Mouse (Mus musculus): ENCODE results near the gene Gm49336.
A peak's percentile ranks its signal among the peaks of the same experiment; 100 is the strongest.

Gm49336 gene

DNA sequence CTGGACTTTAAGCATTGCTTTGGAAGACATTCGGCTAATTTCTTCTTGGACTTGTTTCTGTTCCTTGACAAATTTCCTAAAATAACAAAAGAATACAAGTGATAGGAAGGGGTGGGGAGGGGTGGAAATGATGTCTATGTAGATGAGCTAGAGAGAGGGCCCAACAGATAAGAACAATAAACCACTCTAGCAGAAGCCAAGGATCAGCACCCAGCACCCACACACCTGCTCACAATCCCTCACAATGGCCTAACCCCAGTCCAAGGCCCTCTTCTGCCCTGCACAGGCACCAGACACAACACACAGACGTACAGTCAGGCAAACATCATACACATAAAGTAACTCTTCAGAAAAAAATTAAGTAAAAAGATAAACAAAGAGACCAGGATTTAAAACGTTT, 12.8 kb downstream of the Gm49336 start:
- no peak for DNase-seq (ENCODE audit: low read depth, low spot score)

- DNase-seq (ENCODE audit: low read depth, low spot score) = peak; percentile 55
These were observed 31.4 kb downstream of the Gm49336 start for GRCm38 (mm10) chr14:60219886-60220285.

- no peak for DNase-seq (ENCODE audit: low read depth, low spot score)
These were observed 33.7 kb downstream of the Gm49336 start for GRCm38 (mm10) chr14:60217616-60218015.

DNA sequence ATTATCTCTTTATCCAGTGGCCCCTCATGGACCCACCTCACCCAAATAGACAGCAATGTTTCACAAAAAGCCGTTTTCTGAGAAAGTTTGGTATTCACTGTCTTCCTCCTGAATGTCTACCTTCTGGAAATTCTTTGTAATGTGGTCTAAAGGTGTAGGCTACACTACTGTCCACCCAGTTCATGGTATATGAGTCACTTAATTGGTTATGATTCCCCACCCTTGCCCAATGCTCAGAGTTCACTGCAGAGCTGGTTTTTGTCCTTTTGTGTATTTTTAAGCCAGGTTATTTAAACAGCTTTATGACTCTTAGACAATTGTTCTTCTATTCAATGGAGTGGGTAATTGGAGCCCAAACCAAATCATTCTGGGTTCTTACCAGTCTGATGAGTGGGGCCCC, 35.2 kb downstream of the Gm49336 start:
- no peak for DNase-seq (ENCODE audit: low read depth, low spot score)

DNA sequence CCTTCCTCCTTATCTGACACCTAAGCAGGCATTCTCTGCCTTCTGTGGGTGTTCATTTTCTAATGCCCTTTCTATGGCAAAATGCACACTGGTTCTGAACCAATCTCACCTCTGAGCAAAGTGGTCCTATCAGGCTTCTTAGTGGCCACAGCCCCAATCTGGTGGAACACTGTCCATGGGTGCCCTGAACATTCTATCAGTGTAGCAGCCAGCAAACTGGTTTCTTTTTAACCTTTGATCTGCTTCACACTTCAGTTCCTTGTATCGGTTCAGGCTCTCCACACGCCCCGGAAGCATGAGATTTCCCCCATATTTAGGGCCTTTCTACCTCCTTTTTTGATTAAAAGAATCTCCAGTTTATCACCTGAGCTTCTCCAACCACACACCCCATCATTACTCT, 36.3 kb downstream of the Gm49336 start:
- DNase-seq (ENCODE audit: low read depth, low spot score) = no peak

GRCm38 (mm10) chr14:60214040-60214439, 37.3 kb downstream of the Gm49336 start:
- no peak for DNase-seq (ENCODE audit: low read depth, low spot score)

GRCm38 (mm10) chr14:60209166-60209565, 42.1 kb downstream of the Gm49336 start:
- no peak for DNase-seq (ENCODE audit: low read depth, low spot score)

DNA sequence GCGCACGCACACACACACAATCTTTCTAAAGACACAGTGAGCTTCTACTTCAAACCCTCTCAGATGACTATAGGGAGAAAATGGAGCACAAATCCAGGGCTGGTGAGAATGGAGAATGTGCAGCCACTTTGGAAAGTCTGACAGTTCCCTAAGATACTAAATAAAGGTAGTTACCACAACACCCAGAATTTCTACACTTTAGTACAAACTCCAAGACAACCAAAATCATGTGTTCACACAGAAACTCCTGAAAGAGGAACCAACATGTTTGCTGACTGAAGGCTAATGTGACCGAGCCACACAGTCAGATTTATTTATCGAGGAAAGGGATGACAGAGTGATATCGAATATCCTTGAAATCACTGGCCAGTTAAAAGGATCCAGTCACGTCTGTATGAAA, 46.3 kb downstream of the Gm49336 start:
- DNase-seq (ENCODE audit: low read depth, low spot score) = no peak

DNA sequence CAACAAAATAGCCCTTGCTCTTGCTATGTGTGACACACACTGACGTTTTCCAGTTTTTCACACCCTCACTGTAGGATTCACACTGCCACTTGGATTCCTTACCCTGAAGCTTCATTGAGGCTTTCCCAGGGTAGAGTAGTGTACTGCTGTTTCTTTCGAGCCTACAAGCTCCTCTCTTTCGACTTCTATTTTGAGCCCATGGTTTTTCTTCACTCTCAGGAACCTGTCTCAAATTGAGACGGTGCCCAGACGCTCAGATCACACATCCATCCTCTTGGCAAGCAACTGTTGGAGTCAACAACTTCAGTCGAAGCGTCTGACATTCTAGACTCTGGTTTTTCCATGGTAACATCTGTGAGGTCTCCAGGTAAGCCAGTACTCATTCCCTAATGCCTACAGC, 54.4 kb downstream of the Gm49336 start, which contains the start of gene Atp8a2:
Gene Atp8a2 (minus strand): TSS at position 296 of the 400 bp plus-strand sequence.
- no peak for DNase-seq (ENCODE audit: low read depth, low spot score)

DNA sequence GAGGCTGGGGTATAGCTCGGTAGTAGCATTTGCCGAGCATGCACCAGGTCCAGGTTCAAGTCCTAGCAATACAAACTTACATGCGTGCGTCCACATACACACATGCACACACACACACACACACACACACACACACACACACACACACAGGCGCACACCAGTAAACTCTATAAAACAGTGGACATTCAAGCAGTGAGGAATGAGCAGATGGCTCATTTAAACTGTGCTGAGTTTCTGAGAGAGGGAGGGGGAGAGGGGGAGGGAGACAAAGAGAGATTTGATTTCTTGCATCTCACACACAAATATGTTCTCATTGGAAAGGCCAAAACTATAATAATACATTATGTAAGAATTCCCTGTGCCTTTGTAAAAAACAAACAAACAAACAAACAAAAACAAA, 55.3 kb downstream of the Gm49336 start:
- DNase-seq (ENCODE audit: low read depth, low spot score) = no peak

DNA sequence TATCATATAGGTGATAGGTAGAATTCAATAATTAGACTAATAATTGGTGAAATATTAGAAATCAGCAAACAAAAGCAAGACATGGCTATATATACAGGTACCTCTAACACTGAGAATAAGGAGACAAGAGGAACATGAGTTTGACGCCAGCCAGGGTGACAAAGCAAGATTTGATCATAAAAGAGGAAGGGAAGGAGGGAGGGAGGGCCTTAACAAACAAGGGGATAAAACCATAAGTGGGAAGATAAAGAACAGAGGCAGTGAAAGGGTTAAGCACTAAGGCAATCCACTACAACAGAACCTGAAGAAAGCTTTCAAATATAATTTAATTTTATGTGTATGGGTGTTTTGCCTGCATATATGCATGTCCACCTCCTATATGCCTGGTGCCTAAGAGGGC, 56.7 kb downstream of the Gm49336 start:
- no peak for DNase-seq (ENCODE audit: low read depth, low spot score)

- no peak for DNase-seq (ENCODE audit: low read depth, low spot score)
These were observed 61.5 kb downstream of the Gm49336 start for GRCm38 (mm10) chr14:60189771-60190170.

DNA sequence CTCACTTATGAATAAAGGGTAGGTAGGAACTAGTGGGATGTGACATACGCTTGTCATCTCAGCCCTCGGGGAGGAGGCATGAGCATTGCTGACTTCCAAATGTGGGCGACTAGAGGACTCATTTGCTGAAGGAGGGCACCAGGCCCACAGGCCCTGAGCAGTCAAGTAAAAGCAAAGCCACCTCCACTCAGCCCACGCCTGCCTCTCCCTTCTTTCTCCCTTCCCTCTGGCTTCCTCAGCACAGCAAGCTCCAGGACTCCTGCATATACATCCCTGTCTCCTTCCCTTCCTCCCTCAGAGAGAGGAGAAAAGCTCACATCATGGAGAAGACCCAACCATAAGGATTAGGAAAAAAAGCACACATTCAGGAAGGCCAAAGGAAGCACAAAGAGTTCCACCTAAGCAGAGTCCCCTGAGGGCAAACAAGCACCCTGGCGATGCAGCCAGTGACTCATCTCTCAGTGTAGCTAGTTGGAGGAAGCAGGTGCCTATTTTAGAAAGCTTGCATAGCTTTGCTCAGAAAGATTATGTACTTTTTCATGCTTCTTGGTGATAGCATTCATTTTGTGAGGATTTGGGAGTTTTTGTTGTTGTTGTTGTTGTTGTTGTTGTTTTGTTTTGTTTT, 63.0 kb downstream of the Gm49336 start:
- DNase-seq (ENCODE audit: low read depth, low spot score) = no peak

DNA sequence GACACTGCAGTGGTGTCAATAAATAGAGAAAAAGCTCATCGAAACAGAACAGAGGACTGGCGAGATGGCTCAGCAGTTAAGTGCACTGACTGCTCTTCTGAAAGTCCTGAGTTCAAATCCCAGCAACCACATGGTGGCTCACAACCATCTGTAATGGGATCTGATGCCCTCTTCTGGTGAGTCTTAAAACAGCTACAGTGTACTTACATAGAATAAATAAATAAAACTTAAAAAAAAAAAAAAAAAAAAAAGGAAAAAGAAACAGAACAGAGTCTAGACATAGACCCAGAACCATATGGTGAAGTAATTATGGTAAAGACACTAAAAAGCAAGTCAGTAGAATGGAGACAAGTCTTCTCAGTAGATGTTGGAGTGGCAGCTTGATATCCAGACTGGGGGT, 70.0 kb downstream of the Gm49336 start:
- DNase-seq (ENCODE audit: low read depth, low spot score) = no peak

- no peak for DNase-seq (ENCODE audit: low read depth, low spot score)
These were observed 72.7 kb downstream of the Gm49336 start for GRCm38 (mm10) chr14:60178571-60178955.

GRCm38 (mm10) chr14:60177614-60178570, 73.4 kb downstream of the Gm49336 start:
- DNase-seq (ENCODE audit: low read depth, low spot score) = no peak

DNA sequence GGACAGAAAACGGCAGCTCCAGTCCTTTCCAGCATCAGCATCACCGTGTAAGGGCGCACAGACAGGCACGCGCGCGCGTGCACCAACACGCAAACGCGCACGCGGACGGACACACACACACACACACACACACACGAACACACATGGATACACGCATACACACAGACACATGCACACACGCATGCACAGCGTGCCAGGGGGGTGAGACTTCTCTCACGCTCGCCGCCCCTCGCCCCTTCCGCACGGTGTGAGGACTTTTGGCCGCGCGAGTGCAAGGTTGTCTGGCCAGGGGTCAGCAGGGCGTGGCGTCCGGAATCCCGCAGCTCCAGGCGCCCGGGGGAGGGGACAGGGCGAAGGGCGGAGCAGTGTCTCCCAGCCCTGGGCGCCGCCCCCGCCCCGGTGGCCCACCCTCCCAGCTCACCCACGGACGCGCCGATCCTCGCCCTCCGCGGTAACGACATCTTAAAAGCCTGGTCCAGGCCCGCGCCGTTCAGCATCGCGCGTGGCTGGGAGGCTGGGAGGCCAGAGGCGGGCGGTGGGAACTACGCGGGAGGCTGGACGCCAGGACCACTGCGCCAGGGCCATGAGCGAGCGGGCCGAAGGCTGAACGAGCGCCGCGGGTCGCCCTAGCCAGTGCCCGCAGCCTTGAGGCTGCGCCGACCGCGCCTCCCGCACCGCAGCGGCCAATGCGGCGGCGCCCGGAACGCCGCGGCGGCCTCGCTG, 74.3 kb downstream of the Gm49336 start:
- peak; percentile 51 for DNase-seq (ENCODE audit: low read depth, low spot score)

DNA sequence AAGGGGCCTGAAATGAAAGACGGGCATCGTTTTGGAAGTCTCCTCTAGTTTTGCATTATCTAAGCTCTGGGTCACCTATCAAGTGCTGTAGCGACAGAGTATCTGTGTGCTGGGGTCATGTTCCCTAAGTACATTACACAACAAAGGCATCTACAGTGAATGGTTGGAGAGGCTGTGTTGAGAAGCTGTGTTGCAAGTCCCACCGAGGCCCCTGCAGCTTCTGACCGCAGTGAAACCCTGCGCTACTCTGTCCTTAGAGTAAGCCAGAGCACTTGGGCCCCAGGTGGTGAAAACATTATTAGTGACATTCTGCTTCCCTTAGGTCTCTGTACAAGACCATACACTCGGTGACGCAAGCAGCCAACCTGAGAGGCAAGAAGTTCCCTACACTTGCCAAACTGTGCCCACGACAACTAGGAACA, 74.8 kb downstream of the Gm49336 start:
- DNase-seq (ENCODE audit: low read depth, low spot score) = no peak

DNA sequence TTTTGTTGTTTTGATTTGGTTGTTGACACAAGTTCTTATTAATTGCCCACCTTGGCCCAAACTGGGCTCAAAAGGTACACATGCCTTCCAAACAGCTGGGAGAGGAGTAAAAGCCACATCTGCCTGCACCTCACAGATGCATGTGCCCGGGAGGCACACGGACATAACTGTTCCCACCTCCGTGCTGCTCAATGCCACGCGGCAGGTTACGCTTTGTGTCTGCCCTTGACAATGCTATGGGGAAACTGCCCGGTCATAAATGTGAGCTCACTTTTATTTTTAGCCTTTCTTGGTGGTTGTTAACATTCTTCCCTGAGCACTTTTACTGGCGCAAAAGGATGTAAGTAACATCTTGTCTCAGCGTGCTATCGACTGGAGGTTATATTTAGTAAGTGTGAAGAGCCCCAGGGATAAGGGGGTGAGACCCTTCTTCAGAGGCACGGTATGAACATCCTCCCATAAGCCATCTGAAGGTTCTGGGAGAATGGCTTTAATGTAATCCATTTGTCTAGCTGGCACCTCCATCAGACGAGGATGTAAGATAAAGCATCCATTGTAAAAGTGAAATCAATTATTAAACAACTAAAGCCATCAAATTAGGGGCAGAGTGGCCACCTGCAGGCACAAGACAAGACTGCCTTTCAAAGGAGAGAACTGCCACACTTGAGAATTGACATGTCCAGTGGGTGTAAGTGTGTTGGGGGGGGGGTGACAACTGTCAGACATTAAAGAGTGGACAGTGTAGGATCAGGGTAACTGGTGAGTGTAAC, 78.8 kb downstream of the Gm49336 start:
- DNase-seq (ENCODE audit: low read depth, low spot score) = no peak

- no peak for DNase-seq (ENCODE audit: low read depth, low spot score)
These were observed 80.3 kb downstream of the Gm49336 start for GRCm38 (mm10) chr14:60170845-60171610.

- no peak for DNase-seq (ENCODE audit: low read depth, low spot score)
These were observed 87.9 kb downstream of the Gm49336 start for GRCm38 (mm10) chr14:60163367-60163766.

Data from brain, embryonic 18.5 days (tissue).